Mouse (Mus musculus) heart, adult 18-20 months (tissue): ENCODE results near the gene Chd9. TPM values are rescaled to one million over a fixed set of nuclear protein-coding genes. Genes with fewer than 3 reads are reported as not detected.
A peak's percentile ranks its signal among the peaks of the same experiment; 100 is the strongest.
"Not testable (repeated sequence)": the region's sequence is repeated elsewhere in the genome, so short reads cannot be mapped to it uniquely, and the experiment has no call there.

Source experiments
- DNase-seq, 2 experiments: peaks; one replicate each; pipeline ENCODE4 v3.0.0; 2021 to 2022; ENCODE audit warnings: mixed read lengths in 1 of 2
- total RNA-seq, 2 experiments: library from RNA; stranded (reverse); gene quantifications; 2 replicates each; pipeline ENCODE4 v1.2.3; 2021

Gene Chd9
- total RNA-seq, 2 experiments from 2014 or later: 34.0 to 51.4 TPM

GRCm38 (mm10) chr8:90906922-90907321 is 78.8 kb downstream of the Chd9 start:
- DNase-seq: no peak

GRCm38 (mm10) chr8:90907516-90907847 is 79.3 kb downstream of the Chd9 start:
- no peak for DNase-seq

GRCm38 (mm10) chr8:90907848-90908551 is 79.8 kb downstream of the Chd9 start:
- peak; percentile 97 to 99 for DNase-seq

- peak; percentile 73 to 80 for DNase-seq
Observed at GRCm38 (mm10) chr8:90908580-90909471, 80.7 kb downstream of the Chd9 start.

- DNase-seq: no peak
Observed at GRCm38 (mm10) chr8:90923158-90923905, 95.2 kb downstream of the Chd9 start.

- DNase-seq: no peak
Observed at GRCm38 (mm10) chr8:90928412-90928811, 100.3 kb downstream of the Chd9 start.

GRCm38 (mm10) chr8:90930125-90930524 is 102.0 kb downstream of the Chd9 start:
- DNase-seq: not testable (repeated sequence)

- DNase-seq: peak in 1 of 2 experiments; percentile 11
Observed at GRCm38 (mm10) chr8:90932934-90933333, 104.8 kb downstream of the Chd9 start.

GRCm38 (mm10) chr8:90934786-90935185 is 106.6 kb downstream of the Chd9 start:
- DNase-seq: no peak

- DNase-seq: peak; percentile 28 to 53
Observed at GRCm38 (mm10) chr8:90936840-90937239, 108.7 kb downstream of the Chd9 start.

GRCm38 (mm10) chr8:90938352-90938930 is 110.3 kb downstream of the Chd9 start:
- DNase-seq: no peak

- DNase-seq: no peak
Observed at GRCm38 (mm10) chr8:90939867-90940266, 111.7 kb downstream of the Chd9 start.

- no peak for DNase-seq
Observed at GRCm38 (mm10) chr8:90943770-90944169, 115.6 kb downstream of the Chd9 start.

GRCm38 (mm10) chr8:90954802-90955760 is 126.9 kb downstream of the Chd9 start:
- peak; percentile 80 to 81 for DNase-seq

GRCm38 (mm10) chr8:90955761-90956136 is 127.6 kb downstream of the Chd9 start:
- DNase-seq: no peak

- no peak for DNase-seq
Observed at GRCm38 (mm10) chr8:90956390-90956789, 128.2 kb downstream of the Chd9 start.

- DNase-seq: no peak
Observed at GRCm38 (mm10) chr8:90957711-90958110, 129.6 kb downstream of the Chd9 start.

GRCm38 (mm10) chr8:90959721-90960120 is 131.6 kb downstream of the Chd9 start:
- no peak for DNase-seq

GRCm38 (mm10) chr8:90961603-90962002 is 133.5 kb downstream of the Chd9 start:
- DNase-seq: peak; percentile 25 to 37

- DNase-seq: no peak
Observed at GRCm38 (mm10) chr8:90964044-90964443, 135.9 kb downstream of the Chd9 start.
